Mouse (Mus musculus): ENCODE results near the gene Tent4b. TPM values are rescaled to one million over a fixed set of nuclear protein-coding genes. Genes with fewer than 3 reads are reported as not detected.
"Not testable (repeated sequence)": the region's sequence is repeated elsewhere in the genome, so short reads cannot be mapped to it uniquely, and the experiment has no call there.

The Tent4b gene
- total RNA-seq (2021): 10 to 100 TPM; 12.8 to 13.3 TPM
- long read RNA-seq, experiment 1, partial matches to known transcripts: 1 of 4 reads
- long read RNA-seq, experiment 1, other reads (novel, unspliced or antisense): 3 of 4 reads
- long read RNA-seq, experiment 2, partial matches to known transcripts: 2 of 5 reads
- long read RNA-seq, experiment 2, other reads (novel, unspliced or antisense): 3 of 5 reads

GRCm38 (mm10) chr8:88198945-88199571 is at the start of gene Tent4b:
Tent4b (plus strand) TSS chr8:88199213.
- DNase-seq: peak; percentile 90 to 93
- intact Hi-C loops (cut with DNase I): no loop called here

GRCm38 (mm10) chr8:88150910-88151371 is 48.1 kb upstream of the Tent4b start:
- intact Hi-C loops (cut with DNase I): no loop called here

GRCm38 (mm10) chr8:88160237-88160995 is 38.6 kb upstream of the Tent4b start:
- DNase-seq: no peak
- intact Hi-C loops (cut with DNase I): loop anchor here (5.0 kb wide), 1 partner anchor 82 kb away; no protein-coding TSS in a partner anchor

More at GRCm38 (mm10) chr8:88150910-88151371, 48.1 kb upstream of the Tent4b start:
- DNase-seq: no peak

GRCm38 (mm10) chr8:88161439-88161838 is 37.6 kb upstream of the Tent4b start:
- DNase-seq: peak; percentile 46 to 53

GRCm38 (mm10) chr8:88175264-88175663 is 23.7 kb upstream of the Tent4b start:
- no peak for DNase-seq
- intact Hi-C loops (cut with DNase I): no loop called here

More at GRCm38 (mm10) chr8:88161439-88161838, 37.6 kb upstream of the Tent4b start:
- intact Hi-C loops (cut with DNase I): loop anchor here (5.0 kb wide), 1 partner anchor 81 kb away; no protein-coding TSS in a partner anchor

DNA sequence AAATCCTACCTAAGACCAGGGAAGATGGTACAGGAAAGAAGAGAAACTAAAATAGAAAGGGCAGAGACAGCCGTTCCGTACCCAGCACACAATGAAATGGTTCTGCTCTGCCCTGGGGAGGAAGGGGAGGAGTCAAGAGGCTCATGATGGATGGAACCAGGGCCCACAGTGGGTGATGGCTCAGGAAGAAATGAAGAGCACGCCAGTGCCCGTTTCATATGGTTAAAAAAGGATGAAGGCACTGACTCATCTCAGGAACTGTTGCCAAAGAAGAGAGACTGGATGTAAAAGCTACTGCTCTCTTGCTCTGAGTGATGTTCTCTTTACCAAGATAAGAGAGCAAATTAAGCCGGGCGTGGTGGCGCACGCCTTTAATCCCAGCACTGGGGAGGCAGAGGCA is 21.7 kb upstream of the Tent4b start:
- intact Hi-C loops (cut with DNase I): no loop called here
- no peak for DNase-seq

DNA sequence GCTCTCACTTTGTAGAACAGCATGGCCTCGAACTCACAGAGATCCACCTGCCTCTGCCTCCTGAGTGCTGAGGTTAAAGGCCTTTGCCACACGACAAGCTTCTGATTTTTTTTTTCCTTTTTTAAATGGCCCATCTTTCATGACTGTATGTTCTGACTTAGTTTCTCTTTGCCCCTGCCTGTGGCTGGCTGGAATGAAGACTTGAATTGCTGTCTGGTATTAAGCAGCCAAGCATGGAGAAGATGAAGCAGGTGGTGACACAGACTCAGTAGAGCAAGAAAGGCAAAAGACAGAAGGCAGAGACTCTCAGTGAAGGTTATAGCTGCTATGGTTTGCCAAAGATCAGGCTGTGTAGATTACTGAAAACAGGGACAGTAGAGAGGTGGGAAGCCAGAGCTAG is 15.9 kb upstream of the Tent4b start:
- no peak for DNase-seq
- intact Hi-C loops (cut with DNase I): no loop called here

DNA sequence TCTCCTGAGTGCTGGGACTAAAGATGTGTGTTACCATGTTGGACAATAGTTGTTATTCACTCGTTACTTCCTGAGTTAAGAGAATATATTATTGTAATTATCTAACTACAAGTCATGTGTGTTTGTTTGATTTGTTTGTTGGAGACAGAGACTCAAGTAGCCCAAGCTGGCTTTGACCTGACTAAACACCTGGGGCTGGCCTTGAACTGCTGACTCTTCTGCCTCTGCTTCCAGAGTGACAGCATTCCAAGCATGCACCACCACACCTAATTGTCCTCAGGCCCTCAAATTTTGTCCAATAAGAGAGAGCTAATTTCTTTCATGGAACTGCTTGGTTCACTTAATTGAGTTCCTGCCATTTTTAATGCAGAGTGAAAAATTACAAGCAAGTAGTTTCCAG is 14.1 kb upstream of the Tent4b start:
- intact Hi-C loops (cut with DNase I): no loop called here
- DNase-seq: no peak

DNA sequence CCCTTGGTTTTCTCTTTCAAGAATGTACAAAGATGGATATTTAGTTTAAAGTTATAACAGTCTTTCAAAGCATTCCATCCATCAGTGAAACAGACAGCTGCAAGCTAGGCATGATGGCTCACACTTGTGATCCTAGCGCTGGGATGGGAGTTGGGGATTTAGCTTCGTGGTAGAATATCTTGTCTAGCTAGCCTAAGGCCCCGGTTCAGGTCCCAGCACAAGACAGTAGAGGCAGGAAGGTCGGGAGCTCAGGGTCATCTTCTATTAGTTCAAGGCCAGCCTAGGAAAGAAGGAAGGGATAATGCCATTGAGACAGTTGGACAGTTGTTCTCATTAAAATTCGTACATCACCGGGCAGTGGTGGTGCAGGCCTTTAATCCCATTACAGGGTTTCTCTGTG is 13.3 kb upstream of the Tent4b start:
- DNase-seq: no peak
- intact Hi-C loops (cut with DNase I): no loop called here

GRCm38 (mm10) chr8:88197328-88197727 is 1.7 kb upstream of the Tent4b start:
- intact Hi-C loops (cut with DNase I): no loop called here
- DNase-seq: no peak

- intact Hi-C loops (cut with DNase I): no loop called here
- DNase-seq: no peak
Measured at GRCm38 (mm10) chr8:88198551-88198944, 465 bp upstream of the Tent4b start.

DNA sequence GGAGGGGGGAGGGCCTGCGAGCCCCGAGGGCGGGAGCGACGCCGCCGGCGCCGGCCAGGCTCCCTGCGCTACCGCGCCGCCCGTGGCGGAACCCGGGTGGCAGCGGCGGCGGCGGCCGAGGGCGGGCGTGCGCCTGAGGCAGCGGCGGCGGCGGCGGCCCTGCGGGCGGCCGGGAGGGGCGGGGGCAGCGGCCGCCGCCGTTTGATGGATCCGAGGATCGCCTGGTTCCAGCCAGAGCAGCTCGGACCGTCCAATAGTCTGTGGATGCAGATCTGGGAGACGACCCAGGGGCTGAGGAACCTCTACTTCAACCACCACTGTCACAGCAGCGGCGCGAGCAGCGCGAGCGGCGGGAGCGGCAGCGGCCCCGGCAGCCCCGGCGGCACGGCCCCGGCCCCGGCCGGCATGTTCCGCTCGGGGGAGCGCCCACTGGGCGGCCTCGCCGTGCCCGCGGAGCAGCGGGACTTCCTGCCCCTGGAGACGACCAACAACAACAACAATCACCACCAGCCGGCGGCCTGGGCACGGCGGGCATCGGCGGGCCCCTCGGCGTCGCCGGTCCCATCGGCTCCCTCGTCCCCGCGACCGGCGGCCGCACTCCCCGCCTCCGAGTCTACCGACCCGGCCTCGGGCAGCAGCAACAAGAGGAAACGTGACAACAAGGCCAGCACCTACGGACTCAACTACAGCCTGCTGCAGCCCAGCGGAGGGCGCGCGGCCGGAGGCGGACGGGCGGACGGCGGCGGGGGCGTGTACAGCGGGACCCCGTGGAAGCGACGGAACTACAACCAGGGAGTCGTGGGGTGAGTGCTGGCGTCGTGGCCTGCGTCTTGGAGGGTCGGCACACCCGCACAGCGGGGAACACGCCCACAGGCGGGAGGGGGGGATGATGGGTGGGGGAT is 938 bp downstream of the Tent4b start:
- intact Hi-C loops (cut with DNase I): loop anchor here (5.0 kb wide), 1 partner anchor 42 kb away; no protein-coding TSS in a partner anchor
- peak; percentile 9 to 32 for DNase-seq

GRCm38 (mm10) chr8:88200724-88201495 is 1.9 kb downstream of the Tent4b start:
- intact Hi-C loops (cut with DNase I): loop anchor here (5.0 kb wide), 1 partner anchor 41 kb away; no protein-coding TSS in a partner anchor
- no peak for DNase-seq

DNA sequence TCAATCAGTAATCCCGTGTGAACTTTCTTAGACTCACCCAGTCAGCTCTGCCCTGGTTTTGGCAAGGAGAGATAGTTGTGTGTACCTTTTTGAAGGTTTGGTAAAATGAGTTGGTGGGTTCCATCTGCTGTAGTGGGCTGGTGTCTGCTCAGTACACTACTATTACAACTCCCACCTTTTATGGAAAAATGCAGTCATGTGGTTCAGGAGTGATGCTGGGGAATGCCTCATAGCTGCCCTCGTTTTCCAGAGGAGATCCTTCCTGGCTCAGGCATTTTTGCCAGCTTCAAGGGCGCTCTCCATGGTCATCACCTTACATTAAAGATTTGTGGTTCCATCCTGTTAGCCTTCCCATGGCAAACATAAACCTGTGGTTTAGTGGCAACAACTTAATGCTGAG is 2.6 kb downstream of the Tent4b start:
- DNase-seq: no peak
- intact Hi-C loops (cut with DNase I): loop anchor here (5.0 kb wide), 1 partner anchor 41 kb away; no protein-coding TSS in a partner anchor

DNA sequence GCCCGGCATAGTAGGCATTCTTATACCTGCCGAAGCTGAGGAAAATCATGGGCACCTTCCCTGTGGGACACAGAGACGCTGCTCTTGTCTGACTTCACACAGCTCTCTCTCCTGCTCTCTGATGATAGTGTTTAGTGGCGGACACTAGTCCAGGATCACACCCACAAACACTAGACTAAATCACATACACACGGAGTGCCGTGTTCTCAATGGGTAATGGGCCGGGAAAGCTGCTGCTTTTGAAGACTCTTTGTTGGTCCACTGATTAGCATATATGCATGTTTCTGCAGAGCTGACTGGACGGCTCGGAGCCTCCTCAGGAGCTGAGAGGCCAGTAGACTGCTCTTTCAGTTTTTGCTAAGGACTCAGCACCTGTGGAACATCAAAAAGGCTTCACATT is 7.0 kb downstream of the Tent4b start:
- no peak for DNase-seq
- intact Hi-C loops (cut with DNase I): no loop called here

DNA sequence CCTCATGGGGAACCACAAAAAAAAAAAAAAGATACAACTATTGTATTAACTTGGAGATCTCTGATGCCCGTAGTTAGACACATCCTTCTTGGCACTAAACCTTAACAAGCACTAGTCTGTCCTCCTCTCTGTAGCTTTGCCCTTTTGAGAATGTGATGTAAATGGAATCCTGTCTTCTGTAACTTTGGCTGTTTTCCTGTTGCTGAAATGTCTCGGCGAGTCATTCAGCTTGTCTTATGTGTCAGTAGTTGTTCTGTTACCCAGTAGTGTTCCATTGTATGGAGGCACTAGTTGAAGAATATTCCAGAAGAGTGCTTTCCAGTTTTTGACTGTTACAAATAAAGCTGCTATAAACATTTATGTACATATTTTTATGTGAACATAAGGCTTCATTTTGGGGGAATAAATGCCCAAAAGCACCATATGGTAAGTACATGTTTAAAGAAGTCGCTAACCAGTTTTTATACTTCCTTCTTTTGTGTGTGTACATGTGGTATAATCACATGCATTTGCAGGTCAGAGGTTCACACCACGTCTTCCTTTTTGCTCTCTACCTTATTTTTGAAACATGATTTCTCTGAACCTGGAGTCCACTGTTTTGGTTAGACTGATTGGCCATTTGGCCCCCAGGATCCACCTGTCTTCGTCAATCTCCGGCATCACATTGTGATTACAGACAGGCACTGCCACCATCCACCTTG is 8.3 kb downstream of the Tent4b start:
- intact Hi-C loops (cut with DNase I): no loop called here
- DNase-seq: no peak

DNA sequence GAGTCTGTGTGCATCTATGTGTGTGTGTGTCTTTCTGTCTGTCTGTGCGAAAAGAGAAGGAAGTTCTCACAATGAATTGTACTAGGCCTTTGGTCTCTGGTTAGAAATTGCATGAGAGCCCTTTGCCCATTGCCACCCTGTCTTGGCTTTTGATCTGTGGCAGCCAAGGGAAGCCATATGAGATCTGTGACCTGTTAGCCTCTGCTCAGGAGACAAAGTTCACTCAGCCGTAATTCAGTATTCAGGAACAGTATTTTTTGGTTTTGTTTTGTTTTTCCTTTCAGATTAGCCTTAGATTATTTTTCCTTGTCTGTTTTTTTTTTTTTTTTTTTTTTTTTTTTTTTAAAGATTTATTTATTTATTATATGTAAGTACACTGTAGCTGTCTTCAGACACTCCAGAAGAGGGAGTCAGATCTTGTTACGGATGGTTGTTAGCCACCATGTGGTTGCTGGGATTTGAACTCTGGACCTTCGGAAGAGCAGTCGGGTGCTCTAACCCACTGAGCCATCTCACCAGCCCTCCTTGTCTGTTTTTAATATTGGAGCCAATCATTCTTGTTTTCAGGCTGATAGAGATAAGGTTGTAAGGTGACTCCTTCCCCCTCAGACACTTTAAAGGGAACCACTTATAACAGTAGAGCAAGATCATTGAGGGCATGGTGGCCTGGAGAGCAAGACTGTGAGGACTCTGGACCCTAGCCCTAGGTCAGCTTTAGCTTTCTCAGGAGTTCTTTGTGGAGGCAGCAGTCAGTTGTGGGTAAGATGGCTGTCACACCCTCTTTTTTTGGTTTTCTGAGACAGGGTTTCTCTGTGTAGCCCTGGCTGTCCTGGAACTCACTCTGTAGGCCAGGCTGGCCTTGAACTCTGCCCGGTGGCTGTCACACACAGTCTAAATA is 11.2 kb downstream of the Tent4b start:
- intact Hi-C loops (cut with DNase I); DNase-seq: not testable (repeated sequence)

GRCm38 (mm10) chr8:88221353-88221752 is 22.3 kb downstream of the Tent4b start:
- intact Hi-C loops (cut with DNase I): no loop called here
- no peak for DNase-seq
